Mouse (Mus musculus): ENCODE measurements at regions not wholly inside any gene's neighbourhood (a gene's known extent, or its start where the extent isn't known, plus 50 kb on each side); places are given as distances from the start of the nearest gene placed in this dataset.
A peak's percentile ranks its signal among the peaks of the same experiment; 100 is the strongest.
"Not testable (repeated sequence)": the region's sequence is repeated elsewhere in the genome, so short reads cannot be mapped to it uniquely, and the experiment has no call there.

GRCm38 (mm10) chr15:60333573-60334306 lies 317.3 kb upstream of the 4933412E24Rik start:
- no peak for ATAC-seq
- no peak overlapping the region for H3K27ac ChIP-seq
- 68% methylated on average over 5 of the region's 5 CpGs for WGBS

GRCm38 (mm10) chr15:60317577-60317976 lies 301.2 kb upstream of the 4933412E24Rik start:
- Histone ChIP-seq H3K36me3 (no peaks in the 10 kb centered on the region), H3K27ac (no peak overlapping the region), H3K4me3 (replicated peaks) (no peak overlapping the region), H3K9me3 (no peaks in the 10 kb centered on the region), H3K4me2 (replicated peaks) (no peak overlapping the region), H3K4me1 (replicated peaks) (no peaks in the 10 kb centered on the region), H3K27me3 (no peaks in the 10 kb centered on the region), H3K9ac (replicated peaks) (no peak overlapping the region)
- ATAC-seq = no peak
- 99% methylated on average over 2 of the region's 2 CpGs for WGBS

More at GRCm38 (mm10) chr15:60333573-60334306, 317.3 kb upstream of the 4933412E24Rik start:
- no peaks in the 10 kb centered on the region for H3K36me3 ChIP-seq
- H3K27me3 ChIP-seq = no peaks in the 10 kb centered on the region
- no peak overlapping the region for H3K4me2 ChIP-seq (replicated peaks)
- H3K9ac ChIP-seq (replicated peaks) = no peak overlapping the region
- no peaks in the 10 kb centered on the region; the same call in 1 of the 2 replicates for H3K4me1 ChIP-seq (replicated peaks)
- H3K9me3 ChIP-seq = no peaks in the 10 kb centered on the region
- H3K4me3 ChIP-seq (replicated peaks) = no peak overlapping the region

GRCm38 (mm10) chr15:60315210-60315609 lies 298.8 kb upstream of the 4933412E24Rik start:
- 79% methylated on average over 5 of the region's 5 CpGs for WGBS
- H3K4me3 ChIP-seq (replicated peaks) = no peak overlapping the region
- H3K27ac ChIP-seq = no peak overlapping the region
- no peaks in the 10 kb centered on the region for H3K36me3 ChIP-seq
- no peaks in the 10 kb centered on the region for H3K27me3 ChIP-seq
- no peak overlapping the region for H3K9ac ChIP-seq (replicated peaks)
- no peak for ATAC-seq
- H3K4me2 ChIP-seq (replicated peaks) = no peak overlapping the region
- H3K4me1 ChIP-seq (replicated peaks) = 0 out of 2 replicates have a peak, but pooled peaks cover 7% of the 10 kb centered on the region
- H3K9me3 ChIP-seq = no peaks in the 10 kb centered on the region

GRCm38 (mm10) chr15:60309909-60310308 lies 293.5 kb upstream of the 4933412E24Rik start:
- 89% methylated on average over 3 of the region's 3 CpGs for WGBS
- Histone ChIP-seq H3K4me2 (replicated peaks) (no peak overlapping the region), H3K4me3 (replicated peaks) (no peak overlapping the region), H3K36me3 (no peaks in the 10 kb centered on the region), H3K9ac (replicated peaks) (no peak overlapping the region), H3K4me1 (replicated peaks) (0 out of 2 replicates have a peak, but pooled peaks cover 7% of the 10 kb centered on the region), H3K27ac (no peak overlapping the region), H3K27me3 (no peaks in the 10 kb centered on the region), H3K9me3 (no peaks in the 10 kb centered on the region)
- ATAC-seq = no peak

- Histone ChIP-seq H3K27me3 (no peaks in the 10 kb centered on the region), H3K4me3 (replicated peaks) (no peak overlapping the region), H3K9ac (replicated peaks) (no peak overlapping the region), H3K36me3 (no peaks in the 10 kb centered on the region), H3K4me2 (replicated peaks) (no peak overlapping the region), H3K4me1 (replicated peaks) (0 out of 2 replicates have a peak, but pooled peaks cover 7% of the 10 kb centered on the region), H3K27ac (no peak overlapping the region), H3K9me3 (no peaks in the 10 kb centered on the region)
- ATAC-seq = peak; percentile 37; the same call in 1 of the 2 replicates
- 47% methylated on average over 1 of the region's 1 CpGs for WGBS
Observed at GRCm38 (mm10) chr15:60308968-60309367, 292.6 kb upstream of the 4933412E24Rik start.

- H3K27me3 ChIP-seq = no peaks in the 10 kb centered on the region
- no peak overlapping the region for H3K9ac ChIP-seq (replicated peaks)
- no peak overlapping the region for H3K4me2 ChIP-seq (replicated peaks)
- H3K4me3 ChIP-seq (replicated peaks) = no peak overlapping the region
- no peak overlapping the region for H3K27ac ChIP-seq
- 0 out of 2 replicates have a peak, but pooled peaks cover 7% of the 10 kb centered on the region for H3K4me1 ChIP-seq (replicated peaks)
- no peaks in the 10 kb centered on the region for H3K36me3 ChIP-seq
- 94% methylated on average over 2 of the region's 2 CpGs for WGBS
- no peaks in the 10 kb centered on the region for H3K9me3 ChIP-seq
- ATAC-seq = no peak
Observed at GRCm38 (mm10) chr15:60308126-60308525, 291.7 kb upstream of the 4933412E24Rik start.

GRCm38 (mm10) chr15:60303501-60303900 lies 287.1 kb upstream of the 4933412E24Rik start:
- 30% methylated on average over 4 of the region's 4 CpGs for WGBS
- Histone ChIP-seq H3K9me3 (no peaks in the 10 kb centered on the region), H3K36me3 (no peaks in the 10 kb centered on the region), H3K27me3 (no peaks in the 10 kb centered on the region), H3K4me3 (replicated peaks) (no peak overlapping the region), H3K4me2 (replicated peaks) (no peak overlapping the region), H3K9ac (replicated peaks) (no peak overlapping the region), H3K4me1 (replicated peaks) (no peaks in the 10 kb centered on the region), H3K27ac (no peak overlapping the region)
- no peak for ATAC-seq

- no peak overlapping the region for H3K27ac ChIP-seq
- no peak overlapping the region for H3K4me2 ChIP-seq (replicated peaks)
- 91% methylated on average over 4 of the region's 4 CpGs for WGBS
- no peaks in the 10 kb centered on the region for H3K9me3 ChIP-seq
- H3K36me3 ChIP-seq = no peaks in the 10 kb centered on the region
- H3K4me3 ChIP-seq (replicated peaks) = no peak overlapping the region
- no peaks in the 10 kb centered on the region for H3K4me1 ChIP-seq (replicated peaks)
- no peaks in the 10 kb centered on the region for H3K27me3 ChIP-seq
- no peak overlapping the region for H3K9ac ChIP-seq (replicated peaks)
- no peak for ATAC-seq
Observed at GRCm38 (mm10) chr15:60301939-60302338, 285.5 kb upstream of the 4933412E24Rik start.

- no peak for ATAC-seq
- Histone ChIP-seq H3K4me1 (replicated peaks) (no peaks in the 10 kb centered on the region), H3K27me3 (no peaks in the 10 kb centered on the region), H3K27ac (no peak overlapping the region), H3K4me3 (replicated peaks) (no peak overlapping the region), H3K36me3 (no peaks in the 10 kb centered on the region), H3K4me2 (replicated peaks) (no peak overlapping the region), H3K9me3 (no peaks in the 10 kb centered on the region), H3K9ac (replicated peaks) (no peak overlapping the region)
- 27% methylated on average over 4 of the region's 4 CpGs for WGBS
Observed at GRCm38 (mm10) chr15:60285321-60285720, 268.9 kb upstream of the 4933412E24Rik start.

GRCm38 (mm10) chr15:60280378-60280777 lies 264.0 kb upstream of the 4933412E24Rik start:
- no peak overlapping the region for H3K27ac ChIP-seq
- WGBS = 45% methylated on average over 2 of the region's 2 CpGs

GRCm38 (mm10) chr15:60253661-60254060 lies 237.2 kb upstream of the 4933412E24Rik start:
- H3K27me3 ChIP-seq; H3K4me2 ChIP-seq (replicated peaks); H3K9ac ChIP-seq (replicated peaks); H3K9me3 ChIP-seq; H3K4me3 ChIP-seq (replicated peaks); H3K27ac ChIP-seq; H3K36me3 ChIP-seq; H3K4me1 ChIP-seq (replicated peaks); ATAC-seq: not testable (repeated sequence)

More at GRCm38 (mm10) chr15:60280378-60280777, 264.0 kb upstream of the 4933412E24Rik start:
- no peaks in the 10 kb centered on the region for H3K9me3 ChIP-seq
- no peaks in the 10 kb centered on the region for H3K27me3 ChIP-seq
- H3K4me3 ChIP-seq (replicated peaks) = no peak overlapping the region
- H3K4me1 ChIP-seq (replicated peaks) = no peaks in the 10 kb centered on the region
- 0 out of 2 replicates have a peak, but pooled peaks have one; percentile 45 for ATAC-seq
- H3K9ac ChIP-seq (replicated peaks) = no peak overlapping the region
- no peak overlapping the region for H3K4me2 ChIP-seq (replicated peaks)
- H3K36me3 ChIP-seq = no peaks in the 10 kb centered on the region

GRCm38 (mm10) chr15:60226335-60226938 lies 210.0 kb upstream of the 4933412E24Rik start:
- ATAC-seq = no peak
- Histone ChIP-seq H3K27me3 (no peaks in the 10 kb centered on the region), H3K9ac (replicated peaks) (no peak overlapping the region), H3K4me1 (replicated peaks) (no peaks in the 10 kb centered on the region), H3K4me3 (replicated peaks) (no peak overlapping the region), H3K9me3 (no peaks in the 10 kb centered on the region), H3K27ac (no peak overlapping the region), H3K36me3 (no peaks in the 10 kb centered on the region), H3K4me2 (replicated peaks) (no peak overlapping the region)
- WGBS = 74% methylated on average over 4 of the region's 4 CpGs
